Mouse (Mus musculus): ENCODE data around the gene Agmo. TPM values are rescaled to one million over a fixed set of nuclear protein-coding genes. Genes with fewer than 3 reads are reported as not detected.

The Agmo gene
- polyA plus RNA-seq, 1 experiment from 2014 or later = 0.52 TPM

DNA sequence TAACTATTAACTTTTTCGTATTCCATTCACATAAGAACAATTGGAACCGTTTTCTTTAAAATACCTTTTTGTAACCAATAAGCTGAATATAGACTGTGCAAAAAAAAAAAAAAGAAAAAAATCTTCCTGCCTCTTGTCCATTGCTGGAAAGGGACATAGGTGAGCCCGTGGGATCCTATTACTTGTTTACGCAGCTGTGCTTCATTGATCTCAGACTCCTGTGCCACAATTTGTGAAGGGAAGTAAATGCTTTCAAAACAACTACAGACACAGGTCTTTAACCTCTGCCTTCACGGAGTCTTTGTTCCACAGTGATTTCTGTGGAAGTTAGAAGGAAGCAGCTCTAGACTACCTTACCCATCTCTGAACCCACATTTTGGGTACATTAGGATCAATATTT, 104.3 kb downstream of the Agmo start:
- DNase-seq (ENCODE audit: low spot score) (no peak), ATAC-seq (ENCODE audit: insufficient read depth, low FRiP score, low TSS enrichment) (no peak)
- Histone ChIP-seq H3K4me1 (ENCODE audit: control insufficient read depth, insufficient read depth, low read length) (no peaks in the 10 kb centered on the region), H3K27ac (ENCODE audit: low read depth, low read length) (no peak overlapping the region), H3K4me2 (ENCODE audit: low read depth) (no peak overlapping the region), H3K27me3 (ENCODE audit: control insufficient read depth, insufficient read depth, low read length) (no peaks in the 10 kb centered on the region), H3K9me3 (ENCODE audit: control insufficient read depth, low read length) (no peaks in the 10 kb centered on the region), H3K36me3 (ENCODE audit: control insufficient read depth, insufficient read depth, low read length) (no peaks in the 10 kb centered on the region), H3K9ac (ENCODE audit: low read length) (no peak overlapping the region), H3K4me3 (ENCODE audit: low read depth, low read length) (no peak overlapping the region)
- 50% methylated on average over 5 of the region's 5 CpGs for WGBS

DNA sequence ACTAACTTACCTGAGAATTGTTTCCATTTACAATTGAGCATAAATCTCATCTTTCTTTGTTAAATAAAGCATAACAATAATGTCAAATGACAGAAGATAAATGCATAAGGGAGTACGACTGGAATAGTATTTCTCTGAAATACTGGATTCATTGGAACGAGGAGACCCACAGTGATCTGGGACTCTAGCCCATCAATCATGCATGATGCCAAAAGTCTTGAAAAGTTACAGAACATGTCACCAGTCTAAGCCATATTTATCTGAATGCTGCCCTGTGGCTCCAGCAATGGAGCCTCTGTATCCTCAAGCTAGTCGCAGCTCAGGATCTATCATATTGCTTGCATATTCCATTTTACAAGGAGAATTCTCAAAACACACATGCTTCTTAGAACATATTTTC, 150.9 kb downstream of the Agmo start:
- no peaks in the 10 kb centered on the region for H3K4me1 ChIP-seq (ENCODE audit: control insufficient read depth, insufficient read depth, low read length)
- no peak overlapping the region for H3K4me2 ChIP-seq (ENCODE audit: low read depth)
- H3K36me3 ChIP-seq (ENCODE audit: control insufficient read depth, insufficient read depth, low read length) = no peaks in the 10 kb centered on the region
- WGBS = 66% methylated on average over 3 of the region's 3 CpGs
- H3K4me3 ChIP-seq (ENCODE audit: low read depth, low read length) = no peak overlapping the region
- H3K27me3 ChIP-seq (ENCODE audit: control insufficient read depth, insufficient read depth, low read length) = no peaks in the 10 kb centered on the region
- H3K27ac ChIP-seq (ENCODE audit: low read depth, low read length) = no peak overlapping the region
- DNase-seq (ENCODE audit: low spot score) (no peak), ATAC-seq (ENCODE audit: insufficient read depth, low FRiP score, low TSS enrichment) (no peak)
- H3K9me3 ChIP-seq (ENCODE audit: control insufficient read depth, low read length) = no peaks in the 10 kb centered on the region
- H3K9ac ChIP-seq (ENCODE audit: low read length) = no peak overlapping the region

DNA sequence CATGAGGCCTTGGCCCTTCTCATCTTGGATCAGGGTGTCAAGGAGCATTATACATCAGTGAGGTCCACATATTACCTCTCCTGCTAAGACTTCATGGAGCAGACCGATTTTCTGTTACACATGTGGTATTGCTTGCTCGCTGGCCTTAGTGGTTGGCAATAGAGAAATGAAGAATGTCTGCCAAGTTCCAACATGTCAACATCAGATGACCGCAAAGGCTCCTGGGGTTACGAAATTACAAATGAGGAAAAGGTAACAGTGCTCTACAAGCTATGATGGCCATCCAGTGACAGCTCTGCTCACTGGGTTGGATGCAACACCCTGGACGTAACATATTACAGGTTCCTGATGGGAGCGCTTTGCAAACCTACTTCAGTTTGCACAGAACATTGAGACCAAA, 161.1 kb downstream of the Agmo start:
- Histone ChIP-seq H3K4me2 (ENCODE audit: low read depth) (no peak overlapping the region), H3K27ac (ENCODE audit: low read depth, low read length) (no peak overlapping the region), H3K9me3 (ENCODE audit: control insufficient read depth, low read length) (no peaks in the 10 kb centered on the region), H3K27me3 (ENCODE audit: control insufficient read depth, insufficient read depth, low read length) (no peaks in the 10 kb centered on the region), H3K36me3 (ENCODE audit: control insufficient read depth, insufficient read depth, low read length) (no peaks in the 10 kb centered on the region), H3K4me1 (ENCODE audit: control insufficient read depth, insufficient read depth, low read length) (no peaks in the 10 kb centered on the region), H3K4me3 (ENCODE audit: low read depth, low read length) (no peak overlapping the region), H3K9ac (ENCODE audit: low read length) (no peak overlapping the region)
- 92% methylated on average over 6 of the region's 6 CpGs for WGBS
- DNase-seq (ENCODE audit: low spot score) (no peak), ATAC-seq (ENCODE audit: insufficient read depth, low FRiP score, low TSS enrichment) (no peak)

DNA sequence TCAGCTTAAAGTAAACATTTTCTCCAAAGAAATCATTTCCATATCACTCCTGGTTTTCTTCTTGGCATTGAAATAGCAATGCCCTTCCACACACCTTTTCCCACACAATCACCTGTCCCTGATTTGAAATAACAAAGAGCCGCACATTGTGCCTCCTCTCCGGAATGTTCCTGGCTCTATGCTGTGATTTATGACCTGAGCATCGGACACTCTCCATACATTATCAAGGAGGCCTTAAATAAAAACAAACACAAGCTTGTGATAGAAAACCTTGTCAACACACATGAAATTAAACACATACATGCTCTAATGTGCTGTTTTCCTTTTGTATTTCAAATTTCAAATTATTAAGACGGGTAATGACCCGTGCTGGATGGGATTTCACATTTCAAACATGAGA, 184.9 kb downstream of the Agmo start:
- 67% methylated on average over 5 of the region's 5 CpGs for WGBS
- H3K4me2 ChIP-seq (ENCODE audit: low read depth) = no peak overlapping the region
- no peak overlapping the region for H3K9ac ChIP-seq (ENCODE audit: low read length)
- H3K27ac ChIP-seq (ENCODE audit: low read depth, low read length) = no peak overlapping the region
- H3K36me3 ChIP-seq (ENCODE audit: control insufficient read depth, insufficient read depth, low read length) = no peaks in the 10 kb centered on the region
- DNase-seq (ENCODE audit: low spot score) (no peak), ATAC-seq (ENCODE audit: insufficient read depth, low FRiP score, low TSS enrichment) (no peak)
- H3K27me3 ChIP-seq (ENCODE audit: control insufficient read depth, insufficient read depth, low read length) = no peaks in the 10 kb centered on the region
- no peak overlapping the region for H3K4me3 ChIP-seq (ENCODE audit: low read depth, low read length)
- no peaks in the 10 kb centered on the region for H3K9me3 ChIP-seq (ENCODE audit: control insufficient read depth, low read length)
- H3K4me1 ChIP-seq (ENCODE audit: control insufficient read depth, insufficient read depth, low read length) = no peaks in the 10 kb centered on the region

DNA sequence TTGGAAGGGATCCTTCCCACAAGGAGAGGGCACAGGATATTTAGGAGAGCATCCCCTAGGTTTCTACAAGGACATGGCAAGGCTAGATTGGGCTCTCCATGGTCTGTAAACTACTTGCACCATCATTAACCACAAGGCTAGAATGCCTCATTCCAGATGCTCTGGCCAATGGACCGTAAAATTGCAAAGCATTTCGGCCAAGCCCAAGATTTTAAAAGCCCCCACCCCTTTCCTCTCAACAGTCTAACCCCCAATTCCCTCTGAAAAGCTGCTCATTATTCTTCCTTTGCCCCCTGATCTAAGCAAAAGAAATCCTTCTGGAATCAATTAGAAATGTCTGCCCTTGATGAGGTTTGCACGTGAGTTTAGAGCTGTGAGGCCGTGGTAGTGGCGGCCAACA, 185.3 kb downstream of the Agmo start:
- Histone ChIP-seq H3K9me3 (ENCODE audit: control insufficient read depth, low read length) (no peaks in the 10 kb centered on the region), H3K27me3 (ENCODE audit: control insufficient read depth, insufficient read depth, low read length) (no peaks in the 10 kb centered on the region), H3K4me3 (ENCODE audit: low read depth, low read length) (no peak overlapping the region), H3K27ac (ENCODE audit: low read depth, low read length) (no peak overlapping the region), H3K36me3 (ENCODE audit: control insufficient read depth, insufficient read depth, low read length) (no peaks in the 10 kb centered on the region), H3K4me2 (ENCODE audit: low read depth) (no peak overlapping the region), H3K4me1 (ENCODE audit: control insufficient read depth, insufficient read depth, low read length) (no peaks in the 10 kb centered on the region), H3K9ac (ENCODE audit: low read length) (no peak overlapping the region)
- ATAC-seq (ENCODE audit: insufficient read depth, low FRiP score, low TSS enrichment) (no peak), DNase-seq (ENCODE audit: low spot score) (peak; percentile 10)
- WGBS = 44% methylated on average over 5 of the region's 5 CpGs

DNA sequence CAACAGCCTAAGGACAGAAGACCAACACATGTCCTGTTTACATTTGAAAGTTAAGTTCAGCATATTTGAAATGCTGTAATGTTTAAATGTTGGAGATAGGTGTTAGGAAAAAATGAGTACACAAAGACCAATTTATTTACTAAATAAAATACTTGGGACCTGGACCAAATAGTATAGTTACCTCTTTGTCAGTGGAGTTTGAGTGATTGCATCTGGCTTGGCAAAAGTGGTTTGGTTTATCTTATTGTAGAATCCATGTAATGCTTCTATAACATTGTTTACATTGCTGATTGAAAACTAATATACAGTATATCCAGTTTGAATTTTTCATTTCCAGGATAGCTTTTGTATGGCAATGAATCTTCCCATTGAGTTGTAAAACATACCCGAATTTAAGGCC, 193.0 kb downstream of the Agmo start:
- 89% methylated on average over 1 of the region's 1 CpGs for WGBS
- H3K4me2 ChIP-seq (ENCODE audit: low read depth) = no peak overlapping the region
- H3K9ac ChIP-seq (ENCODE audit: low read length) = no peak overlapping the region

DNA sequence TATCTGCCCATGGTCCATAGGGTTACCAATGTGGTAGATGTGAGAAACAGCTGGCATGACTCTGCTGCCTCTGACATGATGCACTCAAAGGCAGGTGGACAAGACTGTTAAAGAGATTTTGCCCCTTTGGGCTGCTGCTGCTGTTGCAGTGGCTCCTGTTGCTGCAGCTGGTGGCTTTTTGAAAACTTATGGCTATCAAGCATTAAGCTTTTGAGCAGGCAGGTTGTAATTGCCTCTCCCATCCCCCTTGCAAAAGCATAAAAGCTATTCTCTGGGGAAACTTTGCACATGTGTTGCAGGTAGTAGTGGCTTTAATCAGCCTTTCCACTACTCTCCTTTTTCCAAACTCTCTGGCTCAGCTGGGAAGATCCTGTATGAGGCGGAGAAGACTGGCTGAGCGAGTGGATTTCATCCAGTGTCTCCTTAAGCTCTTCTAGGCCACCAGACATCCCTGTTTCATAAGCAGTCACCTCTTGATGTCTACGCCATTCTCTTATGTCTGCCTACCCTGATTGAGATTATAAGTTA, 201.1 kb downstream of the Agmo start:
- no peak overlapping the region for H3K27ac ChIP-seq (ENCODE audit: low read depth, low read length)
- H3K9me3 ChIP-seq (ENCODE audit: control insufficient read depth, low read length) = no peaks in the 10 kb centered on the region
- H3K4me1 ChIP-seq (ENCODE audit: control insufficient read depth, insufficient read depth, low read length) = no peaks in the 10 kb centered on the region
- DNase-seq (ENCODE audit: low spot score) (peak; percentile 12), ATAC-seq (ENCODE audit: insufficient read depth, low FRiP score, low TSS enrichment) (no peak)
- no peak overlapping the region for H3K9ac ChIP-seq (ENCODE audit: low read length)
- no peak overlapping the region for H3K4me3 ChIP-seq (ENCODE audit: low read depth, low read length)
- H3K4me2 ChIP-seq (ENCODE audit: low read depth) = no peak overlapping the region
- no peaks in the 10 kb centered on the region for H3K27me3 ChIP-seq (ENCODE audit: control insufficient read depth, insufficient read depth, low read length)
- WGBS = 65% methylated on average over 3 of the region's 3 CpGs
- H3K36me3 ChIP-seq (ENCODE audit: control insufficient read depth, insufficient read depth, low read length) = no peaks in the 10 kb centered on the region

More for the DNA sequence above, 193.0 kb downstream of the Agmo start:
- Histone ChIP-seq H3K4me3 (ENCODE audit: low read depth, low read length) (no peak overlapping the region), H3K4me1 (ENCODE audit: control insufficient read depth, insufficient read depth, low read length) (no peaks in the 10 kb centered on the region), H3K27ac (ENCODE audit: low read depth, low read length) (no peak overlapping the region), H3K36me3 (ENCODE audit: control insufficient read depth, insufficient read depth, low read length) (no peaks in the 10 kb centered on the region), H3K27me3 (ENCODE audit: control insufficient read depth, insufficient read depth, low read length) (no peaks in the 10 kb centered on the region), H3K9me3 (ENCODE audit: control insufficient read depth, low read length) (no peaks in the 10 kb centered on the region)
- ATAC-seq (ENCODE audit: insufficient read depth, low FRiP score, low TSS enrichment) = no peak
- no peak for DNase-seq (ENCODE audit: low spot score)

DNA sequence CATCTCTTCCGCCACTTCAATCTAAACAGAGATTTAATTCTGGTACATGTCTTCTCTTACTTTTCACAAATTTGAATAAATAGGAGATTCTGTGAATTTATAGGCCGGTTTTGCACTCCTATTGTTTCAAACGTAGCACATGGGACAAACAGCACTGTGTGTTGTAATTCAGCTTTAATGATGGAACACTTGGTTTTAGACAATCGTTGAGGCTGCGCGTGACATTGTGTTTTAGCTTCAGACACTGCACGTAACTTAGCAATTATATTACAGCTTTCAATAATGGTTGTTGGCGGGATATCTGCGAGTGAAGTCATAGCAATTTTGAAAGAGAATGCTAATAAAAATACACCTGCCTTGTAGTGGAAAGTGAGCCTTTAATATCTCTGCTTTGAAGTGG, 203.8 kb downstream of the Agmo start:
- Histone ChIP-seq H3K27me3 (ENCODE audit: control insufficient read depth, insufficient read depth, low read length) (no peaks in the 10 kb centered on the region), H3K4me1 (ENCODE audit: control insufficient read depth, insufficient read depth, low read length) (no peaks in the 10 kb centered on the region), H3K4me3 (ENCODE audit: low read depth, low read length) (no peak overlapping the region), H3K4me2 (ENCODE audit: low read depth) (no peak overlapping the region), H3K9me3 (ENCODE audit: control insufficient read depth, low read length) (no peaks in the 10 kb centered on the region), H3K36me3 (ENCODE audit: control insufficient read depth, insufficient read depth, low read length) (no peaks in the 10 kb centered on the region), H3K9ac (ENCODE audit: low read length) (no peak overlapping the region), H3K27ac (ENCODE audit: low read depth, low read length) (no peak overlapping the region)
- WGBS = 72% methylated on average over 9 of the region's 9 CpGs
- DNase-seq (ENCODE audit: low spot score) = no peak
- ATAC-seq (ENCODE audit: insufficient read depth, low FRiP score, low TSS enrichment) = no peak

DNA sequence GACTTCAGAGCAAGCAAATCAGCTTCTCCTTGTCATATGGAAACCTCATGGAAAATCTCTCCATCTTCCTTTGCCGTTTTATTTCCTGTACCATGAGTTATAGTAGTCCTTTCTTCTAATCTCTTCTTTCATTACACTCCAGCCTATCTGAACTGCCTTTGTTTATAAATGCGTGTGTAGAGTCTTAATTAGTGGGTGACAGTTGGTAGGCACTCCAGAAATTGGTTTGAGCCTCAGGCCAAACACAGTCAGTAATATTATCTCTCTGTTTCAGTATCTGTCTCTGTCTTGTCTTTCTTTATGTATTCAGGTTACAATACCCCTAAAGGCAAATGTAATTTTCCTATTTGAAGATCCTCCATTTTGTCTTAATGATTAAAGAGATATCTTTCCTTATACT, 208.2 kb downstream of the Agmo start:
- H3K4me3 ChIP-seq (ENCODE audit: low read depth, low read length) = no peak overlapping the region
- no peak for DNase-seq (ENCODE audit: low spot score)
- no peak overlapping the region for H3K9ac ChIP-seq (ENCODE audit: low read length)
- no peak overlapping the region for H3K4me2 ChIP-seq (ENCODE audit: low read depth)
- no peak; the same call in 1 of the 2 replicates for ATAC-seq (ENCODE audit: insufficient read depth, low FRiP score, low TSS enrichment)
- H3K27ac ChIP-seq (ENCODE audit: low read depth, low read length) = no peak overlapping the region
- H3K9me3 ChIP-seq (ENCODE audit: control insufficient read depth, low read length) = no peaks in the 10 kb centered on the region
- H3K27me3 ChIP-seq (ENCODE audit: control insufficient read depth, insufficient read depth, low read length) = no peaks in the 10 kb centered on the region
- 52% methylated on average over 2 of the region's 2 CpGs for WGBS
- no peaks in the 10 kb centered on the region for H3K4me1 ChIP-seq (ENCODE audit: control insufficient read depth, insufficient read depth, low read length)
- H3K36me3 ChIP-seq (ENCODE audit: control insufficient read depth, insufficient read depth, low read length) = no peaks in the 10 kb centered on the region

Data from neural tube, embryonic 11.5 days (tissue).